Mouse (Mus musculus) liver, postnatal 0 days (tissue): ENCODE results near the gene Ciz1.

Source experiments
- CTCF ChIP-seq: sonication (generic); IDR thresholded peaks from 2 replicates; pipeline ENCODE4 v1.5.1; 2016; ENCODE audit warnings: antibody characterized with exemption, low read depth
- EP300 ChIP-seq: IDR thresholded peaks from 2 replicates; pipeline ENCODE4 v1.6.1; 2016; ENCODE audit warnings: antibody characterized with exemption, low read depth, mild to moderate bottlenecking

- TF ChIP-seq EP300 (no peak), CTCF (no peak)
Observed at GRCm38 (mm10) chr2:32310096-32310845, 41.9 kb upstream of the Ciz1 start.
